Mouse (Mus musculus): ENCODE data around the gene Lypd4.

The Lypd4 gene

DNA sequence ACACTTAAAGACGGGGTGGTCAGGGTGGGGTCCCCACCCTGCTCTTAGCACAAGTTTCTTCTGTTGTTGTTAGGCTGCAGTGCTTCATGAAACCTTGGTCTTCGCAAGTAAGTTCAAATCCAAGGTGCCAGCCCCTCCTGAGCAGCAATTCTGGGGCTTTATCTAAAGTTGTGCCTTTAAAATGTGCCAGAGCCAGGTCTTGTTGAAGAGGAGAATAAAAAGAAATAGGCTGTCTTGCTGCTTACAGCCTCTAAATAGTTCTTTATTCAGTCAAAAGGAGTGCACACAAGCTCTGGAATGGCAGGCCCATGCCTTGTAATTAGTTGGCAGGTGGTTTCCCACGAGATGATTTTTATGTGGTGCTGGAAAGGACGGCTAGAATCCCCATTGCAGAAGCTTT, 17.4 kb upstream of the Lypd4 start:
- DNase-seq (ENCODE audit: low spot score) = no peak

DNA sequence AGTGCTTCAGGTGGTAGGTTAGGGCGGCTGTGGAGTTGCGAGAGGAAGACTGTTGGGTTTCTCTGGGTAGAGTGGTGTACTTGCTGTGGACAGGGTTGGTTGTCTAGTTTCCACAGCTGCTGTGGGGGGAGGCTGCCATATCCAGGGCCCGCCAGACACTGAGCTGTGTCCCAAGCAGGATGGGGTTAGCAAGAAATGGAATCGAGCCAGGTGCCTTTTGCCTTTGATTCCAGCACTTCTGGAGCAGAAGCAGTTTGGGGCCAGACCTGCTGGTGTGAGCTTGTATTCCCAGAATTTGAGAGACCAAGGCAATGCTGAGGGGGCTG, 16.5 kb upstream of the Lypd4 start:
- DNase-seq (ENCODE audit: low spot score) = no peak

DNA sequence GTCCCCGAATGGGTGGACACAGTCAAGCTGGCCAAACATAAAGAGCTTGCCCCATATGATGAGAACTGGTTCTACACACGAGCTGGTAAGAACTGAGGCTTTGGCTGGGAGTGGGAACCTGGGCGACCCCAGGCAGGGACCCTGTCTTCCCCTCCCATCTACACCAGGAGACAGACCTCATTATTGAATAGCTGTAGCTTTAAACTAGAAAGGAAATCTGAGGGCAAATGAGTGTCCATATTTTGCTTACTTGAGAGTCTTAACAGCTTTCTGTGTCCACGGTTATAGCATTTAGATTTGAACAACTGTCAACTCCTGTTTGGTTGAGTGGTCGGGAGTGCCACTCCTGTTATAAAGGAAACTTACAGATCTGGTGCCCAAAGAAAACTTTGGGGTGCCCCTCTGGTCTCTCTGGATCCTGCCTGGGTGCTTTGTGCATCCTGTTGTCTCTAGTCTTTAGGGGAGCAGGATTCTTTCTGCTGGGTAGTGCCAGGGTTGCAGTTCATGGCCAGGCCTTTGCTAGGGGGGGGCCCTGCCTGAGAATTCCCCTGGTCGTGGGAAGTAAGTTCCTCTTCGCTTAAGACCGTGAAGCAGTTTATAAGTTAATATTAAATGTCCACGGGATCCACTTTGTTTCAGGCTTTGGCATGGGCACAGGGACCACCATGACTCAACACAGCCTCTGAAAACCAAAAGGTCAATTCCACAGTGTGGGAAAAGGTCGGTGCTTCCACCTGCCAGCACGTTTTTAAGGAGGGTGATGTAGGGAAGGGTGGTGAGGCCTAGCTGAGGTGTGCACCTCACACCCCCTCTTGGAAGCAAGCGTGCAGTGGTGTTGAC, 15.9 kb upstream of the Lypd4 start:
- no peak for DNase-seq (ENCODE audit: low spot score)

DNA sequence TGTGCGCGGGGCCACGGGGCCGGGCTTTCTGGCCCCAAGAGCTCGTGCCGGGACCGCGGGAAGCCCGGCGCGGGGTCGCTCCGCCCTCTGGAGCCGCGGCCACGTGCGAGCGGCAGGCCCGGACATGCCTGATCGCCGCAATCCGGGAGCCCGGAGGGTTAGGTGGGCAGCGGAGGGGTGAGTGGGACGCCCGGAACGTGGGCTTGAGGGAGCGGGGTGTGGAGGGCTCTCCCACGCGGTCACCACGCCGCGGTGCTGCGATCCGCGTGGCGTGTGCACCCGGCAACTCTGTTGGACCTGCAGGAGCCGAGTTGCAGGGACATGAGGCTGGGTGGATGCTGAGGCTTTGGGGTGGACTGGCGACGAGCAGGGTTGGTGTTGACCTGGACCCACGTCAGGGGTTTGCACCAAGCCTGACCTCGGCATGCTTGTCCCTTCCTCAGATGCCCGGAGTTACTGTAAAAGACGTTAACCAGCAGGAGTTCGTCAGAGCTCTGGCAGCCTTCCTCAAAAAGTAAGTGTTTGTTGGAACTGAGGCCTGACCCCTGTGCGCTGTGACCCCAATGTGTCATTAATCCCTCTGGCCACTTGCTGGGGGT, 15.1 kb upstream of the Lypd4 start:
- DNase-seq (ENCODE audit: low spot score) = no peak

DNA sequence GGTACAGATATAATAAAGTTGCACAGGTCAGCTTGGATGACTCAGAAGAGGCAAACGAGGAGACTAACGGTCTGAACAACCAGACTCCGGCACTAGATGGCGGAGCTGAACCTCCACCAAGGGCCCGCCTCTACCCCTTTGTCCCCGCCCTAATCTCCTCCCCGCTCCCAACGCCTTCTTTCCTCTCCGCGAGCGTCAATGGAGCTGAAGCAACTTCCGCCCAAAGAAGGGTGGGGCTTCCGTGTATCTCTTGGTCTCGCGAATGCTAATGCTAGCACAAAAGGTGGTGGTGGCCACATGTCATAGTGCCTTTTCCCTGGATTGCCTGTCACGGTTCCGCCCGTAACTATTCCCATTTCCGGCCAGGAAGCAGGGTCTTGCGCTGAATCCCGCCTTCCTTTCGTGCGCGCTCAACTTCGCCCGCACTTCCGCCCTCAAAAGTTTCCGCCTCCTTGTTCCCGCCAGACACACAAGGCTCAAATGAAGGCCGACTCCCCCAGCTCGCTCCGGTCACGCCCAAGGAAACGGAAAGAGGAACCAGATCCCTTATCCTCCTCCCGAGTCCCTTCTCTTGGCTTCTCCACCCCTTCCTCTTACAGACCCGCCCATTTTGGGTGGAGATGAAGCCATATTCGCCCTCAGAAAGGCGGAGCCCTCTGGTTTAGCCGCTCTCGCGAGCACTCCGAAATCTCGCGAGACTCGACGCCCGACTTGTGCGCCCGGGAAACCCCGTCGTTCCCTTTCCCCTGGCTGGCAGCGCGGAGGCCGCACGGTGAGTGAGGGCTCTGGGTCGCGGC, 14.4 kb upstream of the Lypd4 start, which contains the start of gene Rps19:
Gene Rps19 (plus strand): TSS at position 476 of the 797 bp plus-strand sequence.
- peak; percentile 97 for DNase-seq (ENCODE audit: low spot score)

GRCm38 (mm10) chr7:24882416-24883199, 12.9 kb upstream of the Lypd4 start:
- DNase-seq (ENCODE audit: low spot score) = no peak

DNA sequence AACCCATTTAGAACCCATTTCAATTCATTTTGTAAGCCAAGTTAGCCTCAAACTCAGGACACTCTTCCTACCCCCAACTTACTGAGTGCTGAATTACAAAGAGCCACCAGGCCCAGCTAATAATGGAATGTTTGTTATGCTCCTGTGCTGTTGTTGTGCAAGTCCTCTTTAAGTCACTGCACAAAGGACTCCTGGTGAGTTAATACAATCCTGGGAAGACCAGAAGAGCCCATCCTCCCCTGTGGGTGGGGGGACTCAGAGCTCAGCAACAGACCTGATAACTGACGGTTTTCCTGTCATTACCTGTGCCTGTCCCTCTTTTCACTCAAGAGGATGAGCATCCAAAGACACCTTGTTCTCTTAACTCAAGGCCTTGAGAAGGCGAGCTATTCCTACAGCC, 9.9 kb upstream of the Lypd4 start:
- DNase-seq (ENCODE audit: low spot score) = no peak

GRCm38 (mm10) chr7:24877588-24877987, 7.8 kb upstream of the Lypd4 start:
- no peak for DNase-seq (ENCODE audit: low spot score)

DNA sequence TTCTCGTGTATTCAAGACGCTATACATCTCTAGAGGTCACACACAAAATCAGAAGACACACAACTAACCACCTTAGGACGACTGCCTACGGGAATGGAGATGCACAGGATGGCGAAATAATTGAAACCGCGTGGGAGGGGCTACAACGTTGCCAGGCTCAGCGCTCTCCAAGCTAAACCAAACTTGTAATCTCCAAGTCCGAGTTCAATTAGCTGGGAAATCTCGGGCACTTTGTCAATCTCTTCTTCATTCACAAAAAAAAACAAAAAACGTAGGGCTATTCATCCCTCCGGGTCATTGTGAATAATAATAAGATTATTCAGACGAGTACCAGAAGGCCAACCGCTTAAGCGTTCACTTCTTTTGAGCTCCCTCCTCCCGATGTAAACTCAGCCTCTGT, 661 bp downstream of the Lypd4 start:
- DNase-seq (ENCODE audit: low spot score) = no peak

- DNase-seq (ENCODE audit: low spot score) = no peak
These were observed 5.6 kb downstream of the Lypd4 start for GRCm38 (mm10) chr7:24864156-24864555.

- DNase-seq (ENCODE audit: low spot score) = no peak
These were observed 6.9 kb downstream of the Lypd4 start for GRCm38 (mm10) chr7:24862853-24863252.

GRCm38 (mm10) chr7:24861913-24862312, 7.8 kb downstream of the Lypd4 start, which contains the start of gene Gm9844:
Gm9844 (plus strand) TSS chr7:24862213.
- DNase-seq (ENCODE audit: low spot score) = no peak

DNA sequence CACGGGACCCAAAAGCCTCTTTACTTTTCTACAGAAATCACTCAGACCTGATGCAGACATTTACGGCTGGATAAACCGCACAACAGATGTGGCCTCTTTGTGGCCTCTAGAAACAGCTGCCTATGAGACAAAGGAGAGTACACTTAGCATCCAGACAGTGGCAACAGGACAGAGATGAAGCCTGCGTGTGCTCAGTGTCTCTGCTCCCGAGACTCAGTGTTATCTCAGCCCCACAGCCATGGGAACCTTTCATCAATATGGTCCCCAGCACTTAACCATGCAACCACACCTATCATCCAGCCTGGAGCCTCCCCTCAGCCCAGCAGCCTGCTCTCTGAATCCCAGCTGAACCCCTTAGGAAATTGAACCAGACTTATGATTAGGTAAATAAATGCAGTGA, 10.5 kb downstream of the Lypd4 start:
- DNase-seq (ENCODE audit: low spot score) = no peak

DNA sequence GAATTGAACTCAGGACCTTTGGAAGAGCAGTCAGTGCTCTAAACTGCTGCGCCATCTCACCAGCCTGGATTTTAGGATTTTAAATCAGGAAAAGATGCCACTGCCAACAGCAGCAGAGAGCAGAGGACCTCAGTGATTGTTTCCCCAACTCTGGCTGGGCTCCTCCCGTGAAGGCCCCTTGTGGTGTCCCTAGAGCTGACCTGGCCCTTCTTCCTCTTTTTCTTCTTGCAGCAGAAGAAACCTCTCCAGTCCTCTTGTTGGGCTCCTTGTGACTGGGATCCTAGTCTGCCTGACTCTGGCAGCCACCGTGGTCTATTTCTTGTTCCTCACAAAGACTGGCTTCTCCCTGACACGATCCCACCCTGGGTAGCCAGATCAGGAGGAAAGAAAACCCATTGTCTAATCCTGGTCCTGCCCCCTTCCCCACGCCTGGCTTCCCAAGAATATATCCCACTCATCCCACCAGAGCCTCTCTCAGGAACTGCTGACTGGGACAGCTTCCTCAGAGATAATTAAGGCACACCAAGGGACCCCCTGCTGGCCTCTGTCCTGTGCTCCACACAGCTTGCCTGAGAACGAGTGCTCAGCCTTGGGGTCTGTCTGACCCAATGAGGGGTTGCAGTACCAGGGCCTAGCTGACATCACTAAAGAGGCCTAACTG, 13.2 kb downstream of the Lypd4 start:
- DNase-seq (ENCODE audit: low spot score) = no peak

DNA sequence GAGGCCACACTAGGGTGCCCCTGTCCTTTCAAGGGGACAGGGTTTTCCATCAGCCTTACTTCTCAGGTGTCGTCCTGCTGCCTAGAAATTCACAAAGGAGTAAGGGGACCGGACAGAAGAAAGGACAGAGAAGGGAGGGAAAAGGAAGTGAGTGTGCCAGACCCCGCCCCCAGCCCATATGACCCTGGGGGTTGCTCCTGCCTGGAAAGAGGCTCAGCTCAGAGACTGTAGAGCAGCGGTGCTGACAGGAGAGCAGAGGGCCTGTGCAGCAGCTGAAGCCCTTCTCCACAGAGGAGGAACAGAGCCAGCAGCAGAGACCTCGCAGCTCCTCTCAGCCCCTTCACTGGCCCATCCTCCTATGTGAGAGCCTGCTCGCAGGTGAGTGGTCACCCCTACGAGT, 16.0 kb downstream of the Lypd4 start:
- DNase-seq (ENCODE audit: low spot score) = no peak

DNA sequence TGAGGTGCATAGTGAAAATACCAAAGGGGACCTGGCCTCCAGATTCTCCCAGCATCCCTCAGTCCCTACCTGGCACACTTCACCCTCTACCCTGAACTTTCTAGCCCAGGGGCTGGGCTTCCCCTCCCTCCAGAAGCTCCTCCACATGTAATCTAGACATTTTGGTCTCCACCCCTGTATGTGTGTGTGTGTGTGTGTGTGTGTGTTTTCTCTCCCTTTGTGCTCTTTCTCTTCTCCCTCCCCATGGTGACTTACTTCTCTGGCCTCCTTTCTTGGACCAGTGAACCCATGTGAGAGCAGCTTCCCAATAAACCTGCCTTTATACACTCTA, 16.5 kb downstream of the Lypd4 start:
- DNase-seq (ENCODE audit: low spot score) = no peak

DNA sequence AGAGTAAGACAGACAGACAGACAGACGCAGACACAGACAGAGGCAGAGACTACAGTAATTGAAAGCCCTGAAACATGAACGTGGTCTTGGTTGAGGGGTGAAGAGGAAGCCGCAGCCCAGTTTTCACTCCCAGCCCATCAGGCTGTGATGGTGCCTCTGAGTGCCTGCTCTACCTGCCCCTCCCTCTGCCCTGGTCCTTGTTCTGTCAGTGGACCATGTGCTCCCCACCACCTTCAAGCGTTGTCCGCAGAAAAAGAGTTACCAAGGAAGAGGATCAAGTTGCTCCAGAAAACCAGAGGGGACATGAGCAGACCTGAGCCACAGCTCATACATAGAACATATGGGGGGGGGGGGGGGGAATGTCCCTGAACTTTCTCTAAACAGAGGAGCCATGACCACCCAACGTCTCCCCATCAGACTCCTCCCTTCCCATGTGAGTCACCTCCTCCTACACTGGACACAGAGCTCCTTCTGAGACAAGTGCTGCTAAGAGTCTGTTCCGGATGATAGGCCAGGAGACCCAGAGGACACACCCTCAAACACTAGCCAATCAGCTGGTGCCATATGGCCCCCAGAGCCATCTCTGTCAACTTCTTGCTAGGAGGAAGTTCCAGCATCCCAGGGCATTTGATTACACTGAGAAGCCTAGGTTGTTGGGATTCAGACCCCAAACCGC, 17.0 kb downstream of the Lypd4 start:
- DNase-seq (ENCODE audit: low spot score) = no peak

- no peak for DNase-seq (ENCODE audit: low spot score)
These were observed 18.0 kb downstream of the Lypd4 start for GRCm38 (mm10) chr7:24851596-24852325.

DNA sequence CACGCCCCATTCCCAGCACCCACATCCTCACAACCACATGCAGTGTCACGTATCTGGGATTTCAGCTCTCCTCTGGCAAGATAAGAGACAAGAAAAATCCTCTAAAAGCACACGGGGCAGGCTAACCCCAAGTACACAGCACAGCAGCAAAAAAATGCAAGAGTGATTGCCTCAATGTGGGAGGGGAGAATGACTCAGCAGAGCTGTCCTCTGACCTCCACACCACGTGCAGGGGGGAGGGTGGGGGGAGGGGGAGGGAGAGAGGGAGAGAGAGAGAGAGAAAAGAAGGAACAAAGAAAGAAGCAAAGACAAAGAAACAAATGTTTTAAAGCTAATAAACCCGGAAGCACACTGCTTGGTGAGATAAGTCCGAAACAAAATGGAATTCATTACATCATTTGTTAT, 18.8 kb downstream of the Lypd4 start:
- no peak for DNase-seq (ENCODE audit: low spot score)

DNA sequence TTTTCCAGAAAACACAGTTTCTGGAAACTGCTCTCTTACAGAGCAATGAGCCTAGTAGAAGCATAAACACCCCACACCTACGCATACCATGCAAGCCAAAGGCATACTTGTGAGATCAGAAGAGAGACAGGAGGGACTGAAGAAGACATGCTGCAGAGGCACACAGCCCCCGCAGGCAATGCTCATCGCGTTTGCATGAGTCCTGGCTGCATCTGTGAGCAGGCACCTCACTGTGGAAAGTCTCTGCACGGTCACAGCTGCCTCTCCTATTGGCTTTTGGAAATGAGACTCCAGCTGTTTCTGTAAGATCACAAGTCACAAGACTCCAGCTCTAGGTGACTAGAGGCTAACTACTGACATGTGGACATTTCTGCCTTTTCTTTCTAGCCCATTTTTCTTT, 19.6 kb downstream of the Lypd4 start:
- no peak for DNase-seq (ENCODE audit: low spot score)

All from ovary, postnatal 14 days (tissue).